Mouse (Mus musculus): ENCODE measurements around the gene Ndufs7.

- no peak for TF ChIP-seq GATA1 (IDR thresholded peaks at IDR 0.05; ENCODE audit: low read length)
- no peak for TF ChIP-seq TAL1 (IDR thresholded peaks at IDR 0.05; ENCODE audit: low read length)
These were observed 9.1 kb upstream of the Ndufs7 start for GRCm38 (mm10) chr10:80239791-80240190.
